Mouse (Mus musculus): ENCODE data around the gene Ap1s1. TPM values are rescaled to one million over a fixed set of nuclear protein-coding genes. Genes with fewer than 3 reads are reported as not detected.

Ap1s1 gene
- polyA plus RNA-seq, 1 experiment from 2014 or later: 178 TPM

DNA sequence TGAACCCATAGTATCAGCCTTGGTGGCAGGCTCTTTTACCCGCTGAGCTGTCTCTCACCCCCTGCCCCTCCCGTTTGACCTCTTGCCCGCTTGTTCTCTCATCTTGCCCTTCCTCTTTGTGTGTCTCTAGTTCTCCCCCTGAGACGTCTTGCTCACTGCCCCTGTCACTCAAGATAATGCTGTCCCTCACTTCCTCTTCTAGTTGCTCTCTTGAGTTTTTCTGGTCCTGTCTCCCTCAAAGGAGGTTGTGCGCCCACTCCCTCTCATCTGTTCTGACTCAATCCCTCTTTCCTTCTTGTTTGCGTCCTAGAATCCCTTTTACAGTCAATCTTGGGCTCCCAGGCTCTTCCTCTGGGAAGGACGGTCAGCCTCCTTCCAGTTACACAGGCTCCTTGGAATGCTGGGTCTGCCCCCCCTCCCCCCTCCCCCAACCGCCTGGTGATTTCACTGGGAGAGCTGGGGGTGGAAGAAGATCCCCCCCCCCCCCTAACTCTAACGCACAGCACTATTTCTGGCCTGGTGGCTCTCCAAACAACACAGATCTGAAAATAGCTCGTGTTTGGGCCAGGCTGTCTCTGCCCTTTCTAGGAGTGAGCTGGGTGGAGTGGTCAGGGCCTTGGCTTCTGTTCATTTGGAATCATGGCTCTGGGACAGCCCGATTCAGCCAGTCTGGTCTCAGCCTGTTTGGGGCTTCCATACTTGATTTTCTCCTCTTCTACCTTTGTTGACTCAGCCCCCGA is 30.4 kb upstream of the Ap1s1 start:
- H3K4me3 ChIP-seq: no peak overlapping the region
- WGBS: 38% methylated on average over 12 of the region's 12 CpGs
- peak; percentile 20 for DNase-seq (ENCODE audit: low spot score)
- H3K4me1 ChIP-seq: peaks cover 65% of the 10 kb centered on the region
- H3K9me3 ChIP-seq: no peaks in the 10 kb centered on the region
- H3K27ac ChIP-seq (replicated peaks): peak overlapping the region; percentile 0; the same call in 1 of the 2 replicates
- H3K27me3 ChIP-seq (replicated peaks; ENCODE audit: low read depth, poor library complexity, severe bottlenecking): no peaks in the 10 kb centered on the region
- H3K36me3 ChIP-seq (replicated peaks): no peaks in the 10 kb centered on the region

DNA sequence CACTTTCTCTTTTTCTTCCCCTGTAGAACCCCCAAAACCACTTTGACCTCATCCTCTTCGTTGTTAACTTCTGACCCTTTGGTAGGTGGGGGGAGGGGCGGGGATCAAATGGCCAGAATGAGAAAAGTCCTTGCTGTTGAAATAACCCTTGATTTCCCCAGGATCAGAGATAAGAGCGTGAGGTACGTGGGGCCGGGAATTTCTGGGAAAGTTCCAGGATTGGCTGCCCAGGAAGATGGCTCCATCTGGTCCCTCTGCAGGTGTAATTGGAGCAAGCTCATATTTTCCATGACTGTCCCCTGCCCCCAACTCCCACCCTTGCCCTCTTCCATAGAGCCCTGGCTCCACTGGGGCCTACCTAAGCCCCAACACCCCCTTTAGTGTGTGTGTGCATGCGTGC is 29.8 kb upstream of the Ap1s1 start:
- H3K9me3 ChIP-seq: no peaks in the 10 kb centered on the region
- 63% methylated on average over 6 of the region's 6 CpGs for WGBS
- H3K27ac ChIP-seq (replicated peaks): peak overlapping the region; percentile 0; the same call in 1 of the 2 replicates
- no peak for DNase-seq (ENCODE audit: low spot score)
- no peaks in the 10 kb centered on the region for H3K27me3 ChIP-seq (replicated peaks; ENCODE audit: low read depth, poor library complexity, severe bottlenecking)
- H3K4me1 ChIP-seq: peaks cover 64% of the 10 kb centered on the region
- H3K4me3 ChIP-seq: no peak overlapping the region
- no peaks in the 10 kb centered on the region for H3K36me3 ChIP-seq (replicated peaks)

DNA sequence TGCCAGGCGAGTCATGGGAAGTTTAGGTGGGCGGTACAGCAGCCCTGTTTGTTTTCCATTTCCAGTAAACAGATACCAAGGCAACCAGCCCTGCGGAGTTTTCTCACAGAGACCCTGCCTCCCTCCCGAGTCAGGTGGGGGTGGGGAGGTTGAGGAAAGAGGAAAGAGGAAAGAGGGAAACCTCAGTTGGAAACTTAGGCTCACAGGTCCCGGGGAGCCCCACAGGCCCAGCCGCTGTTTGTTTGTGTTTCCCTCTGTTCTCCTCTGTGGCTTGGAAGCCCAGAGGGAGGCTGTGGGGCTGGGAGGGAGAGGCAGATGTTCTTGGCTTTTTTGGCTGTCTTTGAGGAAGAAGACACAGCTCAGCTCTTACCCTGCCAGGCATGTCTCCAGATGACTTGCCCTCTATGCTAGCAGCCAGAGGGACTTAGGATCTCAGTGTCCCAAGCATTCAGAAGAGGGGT is 28.3 kb upstream of the Ap1s1 start:
- Histone ChIP-seq H3K4me1 (peaks cover 56% of the 10 kb centered on the region), H3K9me3 (no peaks in the 10 kb centered on the region), H3K27me3 (replicated peaks; ENCODE audit: low read depth, poor library complexity, severe bottlenecking) (no peaks in the 10 kb centered on the region), H3K4me3 (no peak overlapping the region), H3K36me3 (replicated peaks) (no peaks in the 10 kb centered on the region), H3K27ac (replicated peaks) (no peak overlapping the region)
- 32% methylated on average over 6 of the region's 6 CpGs for WGBS
- DNase-seq (ENCODE audit: low spot score): peak; percentile 11

DNA sequence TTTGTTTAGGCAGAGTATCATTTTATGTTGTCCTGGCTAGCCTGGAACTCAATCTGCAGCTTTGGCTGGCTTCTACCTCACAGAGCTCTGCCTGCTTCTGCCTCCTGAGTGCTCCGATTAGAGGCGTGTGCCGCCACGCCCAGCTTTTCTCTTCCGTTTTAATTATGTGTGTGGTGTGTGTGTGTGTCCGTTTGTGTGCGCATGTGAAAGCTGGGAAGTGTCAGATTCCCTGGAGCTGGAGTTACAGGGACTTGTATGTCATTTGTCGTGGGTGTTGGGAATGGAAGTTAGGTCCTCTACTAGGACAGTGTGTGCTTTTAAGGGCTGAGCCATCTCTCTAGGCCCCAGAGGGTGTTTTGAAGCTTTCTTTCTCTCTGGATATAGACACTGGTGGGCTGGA is 27.2 kb upstream of the Ap1s1 start:
- Histone ChIP-seq H3K4me1 (peaks cover 46% of the 10 kb centered on the region), H3K27ac (replicated peaks) (no peak overlapping the region), H3K9me3 (no peaks in the 10 kb centered on the region), H3K4me3 (no peak overlapping the region), H3K27me3 (replicated peaks; ENCODE audit: low read depth, poor library complexity, severe bottlenecking) (no peaks in the 10 kb centered on the region), H3K36me3 (replicated peaks) (no peaks in the 10 kb centered on the region)
- 91% methylated on average over 8 of the region's 8 CpGs for WGBS
- no peak for DNase-seq (ENCODE audit: low spot score)

DNA sequence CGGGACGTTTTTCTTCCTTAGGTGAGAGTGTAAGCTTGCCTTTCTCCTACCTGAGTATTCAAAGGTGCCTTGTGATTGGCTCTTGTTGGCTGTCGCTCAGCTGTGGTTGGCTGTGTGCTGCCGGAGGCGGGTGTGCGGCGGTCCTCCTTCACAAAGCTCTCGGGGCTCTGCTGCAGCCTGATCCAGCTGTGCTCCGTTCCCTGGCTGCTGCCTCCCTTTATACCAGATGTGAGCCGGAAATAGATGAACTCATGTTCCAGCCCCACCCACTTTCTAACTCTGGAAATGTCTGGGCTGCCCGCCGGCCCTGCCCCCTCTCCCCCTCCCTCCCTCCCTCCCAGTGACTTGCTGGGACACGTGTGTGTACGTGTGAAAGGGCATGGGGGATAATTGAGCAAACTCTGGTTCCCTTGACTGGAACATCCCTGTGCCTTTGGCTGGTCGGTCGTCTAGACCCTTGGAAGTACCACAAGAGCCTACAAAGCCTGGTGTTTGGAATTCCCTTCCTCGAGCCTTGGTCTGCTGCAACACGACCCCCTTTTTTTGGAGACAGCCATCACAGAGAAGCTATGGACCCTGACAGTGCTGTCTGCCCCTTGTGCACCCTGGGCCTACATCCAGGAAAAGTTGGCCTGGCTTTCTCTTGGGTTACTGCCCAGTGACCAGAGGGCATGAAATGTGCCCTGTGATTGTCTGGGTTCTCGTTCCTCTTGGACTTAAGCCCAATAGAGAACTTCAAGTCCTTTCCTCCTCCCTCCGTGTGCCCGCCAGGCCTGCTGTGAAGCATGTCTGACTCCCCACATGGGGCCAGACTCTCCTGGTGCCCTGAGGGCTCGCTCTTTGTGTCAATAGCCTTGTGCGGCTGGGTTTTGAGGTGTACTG is 26.4 kb upstream of the Ap1s1 start, which contains the start of gene Serpine1:
TSS of gene Serpine1 (minus strand) at position 190 of the 882 bp plus-strand sequence.
- H3K36me3 ChIP-seq (replicated peaks): no peaks in the 10 kb centered on the region
- no peaks in the 10 kb centered on the region for H3K27me3 ChIP-seq (replicated peaks; ENCODE audit: low read depth, poor library complexity, severe bottlenecking)
- peaks cover 44% of the 10 kb centered on the region for H3K4me1 ChIP-seq
- peak within 1 kb of the TSS; percentile 81 for H3K27ac ChIP-seq (replicated peaks)
- H3K9me3 ChIP-seq: no peaks in the 10 kb centered on the region
- WGBS: 19% methylated on average over 23 of the region's 23 CpGs
- H3K4me3 ChIP-seq: peak within 1 kb of the TSS; percentile 46
- DNase-seq (ENCODE audit: low spot score): peak; percentile 89

DNA sequence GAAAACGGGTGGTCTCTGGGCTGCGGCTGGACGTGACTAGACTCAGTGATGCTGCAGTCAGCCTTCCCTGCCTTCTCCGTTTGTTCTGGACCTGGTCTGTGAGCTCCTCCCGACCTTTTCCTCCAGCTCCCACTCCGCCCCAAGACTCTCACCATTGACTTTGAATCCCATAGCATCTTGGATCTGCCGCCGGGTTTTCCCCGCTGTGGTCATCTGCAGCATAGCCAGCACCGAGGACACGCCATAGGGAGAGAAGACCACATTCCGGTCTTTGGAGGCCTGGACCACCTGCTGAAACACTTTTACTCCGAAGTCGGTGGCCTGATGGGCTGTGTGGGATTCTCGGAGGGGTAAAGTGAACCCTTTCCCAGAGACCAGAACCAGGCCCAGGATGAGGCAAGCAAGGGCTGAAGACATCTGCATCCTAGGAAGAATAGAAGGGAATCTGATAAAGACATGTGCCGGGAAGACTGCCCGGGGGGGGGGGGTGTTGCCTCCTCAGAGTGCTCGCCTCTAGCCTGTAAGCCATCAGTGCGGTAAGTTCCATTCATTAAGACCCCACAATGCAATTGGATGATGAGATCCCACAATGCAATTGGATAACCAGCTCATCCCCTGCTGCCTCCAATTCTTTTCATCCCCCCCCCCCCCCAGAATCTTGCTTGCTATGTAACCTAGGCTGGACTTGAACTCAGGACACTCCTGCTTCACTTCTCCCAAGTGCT is 25.1 kb upstream of the Ap1s1 start:
- DNase-seq (ENCODE audit: low spot score): no peak
- no peaks in the 10 kb centered on the region for H3K36me3 ChIP-seq (replicated peaks)
- H3K4me3 ChIP-seq: no peak overlapping the region
- no peaks in the 10 kb centered on the region for H3K9me3 ChIP-seq
- 88% methylated on average over 19 of the region's 19 CpGs for WGBS
- H3K4me1 ChIP-seq: peaks cover 33% of the 10 kb centered on the region
- no peaks in the 10 kb centered on the region for H3K27me3 ChIP-seq (replicated peaks; ENCODE audit: low read depth, poor library complexity, severe bottlenecking)
- H3K27ac ChIP-seq (replicated peaks): no peak overlapping the region

DNA sequence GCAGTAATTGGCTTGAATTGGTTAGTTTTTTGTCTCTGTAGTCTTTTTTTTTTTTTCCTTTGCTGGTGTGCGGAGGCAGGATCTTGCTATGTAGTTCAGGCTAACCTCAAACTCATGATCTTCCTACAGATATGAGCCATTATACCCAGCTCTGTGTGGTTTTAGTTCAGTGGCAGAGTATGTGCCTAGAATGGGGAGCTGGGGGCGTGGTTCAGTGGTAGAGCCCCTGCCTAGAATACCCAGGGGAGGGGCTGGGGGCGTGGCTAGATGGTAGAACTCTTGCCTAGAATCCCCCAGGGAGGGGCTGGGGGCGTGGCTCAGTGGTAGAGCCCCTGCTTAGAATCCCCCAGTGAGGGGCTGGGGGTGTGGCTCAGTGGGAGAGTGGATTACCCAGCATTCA is 22.8 kb upstream of the Ap1s1 start:
- Histone ChIP-seq H3K9me3 (no peaks in the 10 kb centered on the region), H3K4me3 (no peak overlapping the region), H3K27me3 (replicated peaks; ENCODE audit: low read depth, poor library complexity, severe bottlenecking) (no peaks in the 10 kb centered on the region), H3K36me3 (replicated peaks) (no peaks in the 10 kb centered on the region), H3K4me1 (peaks cover 17% of the 10 kb centered on the region), H3K27ac (replicated peaks) (no peak overlapping the region)
- DNase-seq (ENCODE audit: low spot score): no peak
- WGBS: 66% methylated on average over 4 of the region's 4 CpGs

DNA sequence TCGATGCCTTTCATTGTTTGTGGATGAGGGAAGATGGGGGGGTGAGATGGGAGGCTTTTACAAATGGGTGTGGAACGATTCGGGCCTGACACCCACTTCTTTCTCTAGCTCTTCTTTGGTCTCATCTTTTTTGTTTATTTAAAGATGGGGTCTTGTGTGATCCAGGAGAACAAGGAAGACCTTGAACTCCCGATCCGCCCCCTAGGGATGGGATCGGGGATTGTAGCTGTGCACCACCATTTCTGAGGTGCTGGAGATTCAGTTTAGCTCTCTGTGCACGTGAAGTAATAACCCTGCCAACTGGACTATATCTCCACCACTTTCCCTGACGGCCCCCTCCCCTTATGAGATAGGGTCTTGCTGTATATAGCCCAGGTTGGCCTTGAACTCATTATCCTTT is 20.0 kb upstream of the Ap1s1 start:
- no peaks in the 10 kb centered on the region for H3K27me3 ChIP-seq (replicated peaks; ENCODE audit: low read depth, poor library complexity, severe bottlenecking)
- H3K9me3 ChIP-seq: no peaks in the 10 kb centered on the region
- WGBS: 73% methylated on average over 8 of the region's 8 CpGs
- no peak for DNase-seq (ENCODE audit: low spot score)
- no peak overlapping the region for H3K4me3 ChIP-seq
- H3K27ac ChIP-seq (replicated peaks): no peak overlapping the region
- H3K4me1 ChIP-seq: no peaks in the 10 kb centered on the region
- H3K36me3 ChIP-seq (replicated peaks): no peaks in the 10 kb centered on the region

DNA sequence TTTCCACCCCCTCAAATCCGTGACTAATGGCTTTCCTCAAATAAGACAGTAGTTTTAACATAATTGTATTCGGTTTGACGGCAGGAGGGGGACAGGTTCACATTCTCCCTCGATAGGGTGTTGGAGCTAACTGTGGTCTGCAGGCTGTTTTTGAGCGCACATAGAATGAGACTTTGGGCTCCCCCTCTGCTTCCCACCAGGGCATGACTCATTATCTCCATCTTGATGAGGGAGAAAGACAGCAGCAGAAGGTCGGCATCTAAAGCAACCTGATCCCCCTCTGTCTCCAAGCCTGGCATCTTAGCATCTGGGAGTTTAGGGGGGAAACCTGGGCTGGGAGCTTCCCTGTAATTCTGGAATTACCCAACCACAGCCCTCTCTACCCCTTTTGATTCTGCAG is 19.5 kb upstream of the Ap1s1 start:
- Histone ChIP-seq H3K4me3 (no peak overlapping the region), H3K27me3 (replicated peaks; ENCODE audit: low read depth, poor library complexity, severe bottlenecking) (no peaks in the 10 kb centered on the region), H3K9me3 (no peaks in the 10 kb centered on the region), H3K27ac (replicated peaks) (no peak overlapping the region), H3K4me1 (no peaks in the 10 kb centered on the region), H3K36me3 (replicated peaks) (no peaks in the 10 kb centered on the region)
- DNase-seq (ENCODE audit: low spot score): no peak
- 63% methylated on average over 6 of the region's 6 CpGs for WGBS

DNA sequence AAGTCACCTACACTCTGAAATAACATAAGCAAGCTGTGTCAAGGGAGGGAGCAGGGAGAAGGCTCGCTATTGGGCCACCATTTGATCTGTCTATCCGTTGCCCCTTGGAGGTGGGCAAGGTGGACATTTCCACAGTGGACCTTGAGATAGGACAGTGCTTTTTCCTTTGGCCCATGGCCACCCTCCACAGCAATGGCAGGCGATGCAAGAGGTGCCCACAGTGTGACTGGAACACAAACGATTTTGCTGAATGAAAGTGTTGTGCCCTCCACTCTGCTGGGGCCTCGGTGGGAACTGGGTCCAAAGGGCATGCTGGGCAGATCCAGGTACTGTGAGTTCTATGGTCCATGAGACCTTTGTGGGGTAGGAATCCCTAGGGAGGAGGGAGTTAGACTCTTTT is 16.7 kb upstream of the Ap1s1 start:
- no peaks in the 10 kb centered on the region for H3K4me1 ChIP-seq
- 81% methylated on average over 5 of the region's 5 CpGs for WGBS
- no peaks in the 10 kb centered on the region for H3K27me3 ChIP-seq (replicated peaks; ENCODE audit: low read depth, poor library complexity, severe bottlenecking)
- H3K9me3 ChIP-seq: no peaks in the 10 kb centered on the region
- no peak overlapping the region for H3K4me3 ChIP-seq
- no peaks in the 10 kb centered on the region for H3K36me3 ChIP-seq (replicated peaks)
- no peak overlapping the region for H3K27ac ChIP-seq (replicated peaks)
- no peak for DNase-seq (ENCODE audit: low spot score)

DNA sequence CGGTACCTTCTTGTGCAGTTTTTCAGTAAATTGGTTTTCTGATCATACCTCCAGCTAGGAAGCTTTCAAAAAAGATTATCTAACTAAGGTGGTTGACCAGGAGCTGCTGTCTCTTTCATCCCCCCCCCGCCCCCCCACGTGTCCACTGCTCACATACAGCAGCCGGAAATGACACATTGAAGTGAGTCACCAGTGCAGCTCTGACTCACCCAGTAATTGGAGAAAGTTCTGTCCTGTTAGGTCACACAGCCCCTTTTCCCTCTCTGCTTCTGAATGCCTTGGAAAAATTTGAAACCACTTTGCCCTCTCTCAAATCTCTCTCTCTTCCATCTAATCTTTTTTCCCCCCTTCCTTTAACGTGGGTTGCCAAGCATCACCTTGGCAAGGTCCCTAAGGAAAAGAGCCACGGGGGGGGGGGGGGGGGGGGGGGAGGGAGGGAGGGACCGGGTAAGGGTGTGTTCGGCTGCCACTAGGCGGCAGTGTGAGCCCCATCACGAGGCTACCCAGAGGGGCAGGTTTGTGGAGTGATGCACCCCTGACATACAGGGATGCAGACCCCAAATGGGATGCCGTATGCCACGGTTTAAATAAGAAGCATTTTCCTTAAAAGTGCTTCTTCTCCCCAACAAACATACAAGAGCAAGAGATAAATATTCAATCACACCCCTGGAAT is 16.0 kb upstream of the Ap1s1 start:
- no peak overlapping the region for H3K4me3 ChIP-seq
- no peaks in the 10 kb centered on the region for H3K4me1 ChIP-seq
- 28% methylated on average over 12 of the region's 12 CpGs for WGBS
- H3K27ac ChIP-seq (replicated peaks): no peak overlapping the region
- peak; percentile 40 for DNase-seq (ENCODE audit: low spot score)
- H3K9me3 ChIP-seq: no peaks in the 10 kb centered on the region
- H3K27me3 ChIP-seq (replicated peaks; ENCODE audit: low read depth, poor library complexity, severe bottlenecking): no peaks in the 10 kb centered on the region
- H3K36me3 ChIP-seq (replicated peaks): no peaks in the 10 kb centered on the region

DNA sequence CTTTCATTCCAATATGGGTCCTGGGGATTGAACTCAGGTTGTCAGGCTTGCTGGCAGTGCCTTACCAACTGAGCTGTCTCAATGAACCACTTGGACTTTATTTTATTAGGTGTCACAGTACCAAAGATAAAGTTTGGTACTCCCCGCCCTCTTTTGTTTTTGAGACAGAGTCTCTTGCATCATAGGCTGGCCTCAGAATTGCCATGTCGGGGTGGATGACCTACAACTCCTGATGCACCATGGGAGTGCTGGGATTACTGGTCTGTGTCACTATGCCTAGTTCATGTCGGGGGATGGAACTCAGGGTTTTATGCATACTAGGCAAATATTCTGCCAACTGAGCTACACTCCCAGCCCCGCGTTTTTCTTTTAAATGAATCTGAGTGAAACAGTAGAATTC is 8.9 kb upstream of the Ap1s1 start:
- Histone ChIP-seq H3K27me3 (replicated peaks; ENCODE audit: low read depth, poor library complexity, severe bottlenecking) (no peaks in the 10 kb centered on the region), H3K27ac (replicated peaks) (no peak overlapping the region), H3K4me3 (no peak overlapping the region), H3K4me1 (no peaks in the 10 kb centered on the region), H3K9me3 (no peaks in the 10 kb centered on the region), H3K36me3 (replicated peaks) (no peaks in the 10 kb centered on the region)
- 91% methylated on average over 5 of the region's 5 CpGs for WGBS
- no peak for DNase-seq (ENCODE audit: low spot score)

Measured in embryonic facial prominence, embryonic 10.5 days (tissue).